Mouse (Mus musculus) embryo, embryonic 11.5 days (tissue): ENCODE results near the gene Lrrc63.
"Not testable (repeated sequence)": the region's sequence is repeated elsewhere in the genome, so short reads cannot be mapped to it uniquely, and the experiment has no call there.

ENCODE experiments used
- DNase-seq: peaks from one replicate; pipeline ENCODE4 v3.0.0-alpha.2; 2012; ENCODE audit warnings: low read depth, low spot score

Gene Lrrc63

GRCm38 (mm10) chr14:75130501-75131318, at the start of gene Lrrc63, which contains the start of gene Lcp1:
Lrrc63 (minus strand) TSS chr14:75130881.
Lcp1 (plus strand) TSS chr14:75131101.
- peak; percentile 70 for DNase-seq

GRCm38 (mm10) chr14:75179255-75179963, 48.7 kb upstream of the Lrrc63 start:
- DNase-seq, result no peak

- no peak for DNase-seq
Observed at GRCm38 (mm10) chr14:75178801-75179211, 48.1 kb upstream of the Lrrc63 start.

- no peak for DNase-seq
Observed at GRCm38 (mm10) chr14:75178384-75178793, 47.7 kb upstream of the Lrrc63 start.

- DNase-seq, result no peak
Observed at GRCm38 (mm10) chr14:75177400-75177799, 46.7 kb upstream of the Lrrc63 start.

- DNase-seq, result no peak
Observed at GRCm38 (mm10) chr14:75176425-75177045, 45.9 kb upstream of the Lrrc63 start.

- DNase-seq, result no peak
Observed at GRCm38 (mm10) chr14:75175781-75176180, 45.1 kb upstream of the Lrrc63 start.

GRCm38 (mm10) chr14:75174731-75175555, 44.3 kb upstream of the Lrrc63 start:
- DNase-seq, result no peak

GRCm38 (mm10) chr14:75174296-75174695, 43.6 kb upstream of the Lrrc63 start:
- no peak for DNase-seq

- DNase-seq, result no peak
Observed at GRCm38 (mm10) chr14:75170546-75170945, 39.9 kb upstream of the Lrrc63 start.

GRCm38 (mm10) chr14:75168501-75168900, 37.8 kb upstream of the Lrrc63 start:
- no peak for DNase-seq

- DNase-seq, result no peak
Observed at GRCm38 (mm10) chr14:75165574-75166131, 35.0 kb upstream of the Lrrc63 start.

GRCm38 (mm10) chr14:75164345-75164744, 33.7 kb upstream of the Lrrc63 start:
- no peak for DNase-seq

GRCm38 (mm10) chr14:75163866-75164265, 33.2 kb upstream of the Lrrc63 start:
- no peak for DNase-seq

- no peak for DNase-seq
Observed at GRCm38 (mm10) chr14:75159375-75159774, 28.7 kb upstream of the Lrrc63 start.

GRCm38 (mm10) chr14:75154481-75154880, 23.8 kb upstream of the Lrrc63 start:
- DNase-seq, result no peak

- DNase-seq, result no peak
Observed at GRCm38 (mm10) chr14:75151146-75151545, 20.5 kb upstream of the Lrrc63 start.

GRCm38 (mm10) chr14:75150653-75151052, 20.0 kb upstream of the Lrrc63 start:
- DNase-seq, result no peak

- DNase-seq, result no peak
Observed at GRCm38 (mm10) chr14:75148229-75148628, 17.5 kb upstream of the Lrrc63 start.

GRCm38 (mm10) chr14:75147706-75148105, 17.0 kb upstream of the Lrrc63 start:
- DNase-seq, result not testable (repeated sequence)

- DNase-seq, result no peak
Observed at GRCm38 (mm10) chr14:75139225-75139624, 8.5 kb upstream of the Lrrc63 start.
